In genomic region chr3:88454762-88455587, GRCm38 (mm10) we compare ENCODE assay signal across 8 mouse cellular contexts. TPM values are rescaled to one million over a fixed set of nuclear protein-coding genes. Genes with fewer than 3 reads are reported as not detected.
DNase-seq lines count a peak whose midpoint lies in the region; ATAC-seq and TF ChIP-seq lines count a peak whose summit lies in the region.

No protein-coding gene starts in this region.

- H3K9me3 ChIP-seq in kidney, embryonic 14.5 days (ENCODE audit: control insufficient read depth, low read length): no peaks in the 10 kb centered on the region
- no peaks in the 10 kb centered on the region for H3K9me3 ChIP-seq in G1E (replicated peaks)
- no peaks in the 10 kb centered on the region for H3K9me3 ChIP-seq in liver, embryonic 15.5 days (replicated peaks)
- H3K9me3 ChIP-seq in hindbrain, embryonic 11.5 days (ENCODE audit: control insufficient read depth, low read length): no peaks in the 10 kb centered on the region

- no peak for ATAC-seq in kidney, embryonic 14.5 days (ENCODE audit: low FRiP score, low TSS enrichment)
- ATAC-seq in G1E (ENCODE audit: extremely low read depth, insufficient number of reproducible peaks, low FRiP score, poor library complexity, severe bottlenecking): no peak
- peak; percentile 6 to 24; a peak in 2 of 4 replicates for ATAC-seq in hematopoietic stem cell, adult 5-6 weeks (replicated peaks in 1 of 2; ENCODE audit: insufficient read depth in 1 of 2, low FRiP score in 2 of 2, low TSS enrichment in 1 of 2, low read depth in 1 of 2, poor library complexity in 2 of 2, severe bottlenecking in 2 of 2)
- ATAC-seq in liver, embryonic 15.5 days (ENCODE audit: insufficient read depth): peak; percentile 17
- no peak for ATAC-seq in hindbrain, embryonic 11.5 days (ENCODE audit: low FRiP score)

- no peak overlapping the region for H3K9ac ChIP-seq in kidney, embryonic 14.5 days (ENCODE audit: low read depth, low read length)
- H3K9ac ChIP-seq in liver, embryonic 15.5 days: no peak overlapping the region
- H3K9ac ChIP-seq in hindbrain, embryonic 11.5 days (ENCODE audit: low read depth, low read length): no peak overlapping the region

- no peak overlapping the region for H3K4me2 ChIP-seq in kidney, embryonic 14.5 days (replicated peaks; ENCODE audit: low read depth, low read length)
- H3K4me2 ChIP-seq in liver, embryonic 15.5 days: peak overlapping the region; percentile 53
- no peak overlapping the region for H3K4me2 ChIP-seq in hindbrain, embryonic 11.5 days (replicated peaks; ENCODE audit: low read depth, low read length)

- no peak for TF ChIP-seq CTCF in G1E (IDR thresholded peaks at IDR 0.05; ENCODE audit: low read depth, low read length)

- H3K4me1 ChIP-seq in kidney, embryonic 14.5 days (ENCODE audit: control insufficient read depth, insufficient read depth, low read length): peaks cover 8% of the 10 kb centered on the region
- H3K4me1 ChIP-seq in G1E (ENCODE audit: insufficient read depth, low read depth, low read length): peaks cover 48% of the 10 kb centered on the region
- peaks cover 43% of the 10 kb centered on the region for H3K4me1 ChIP-seq in liver, embryonic 15.5 days (replicated peaks)
- no peaks in the 10 kb centered on the region for H3K4me1 ChIP-seq in hindbrain, embryonic 11.5 days (replicated peaks; ENCODE audit: control insufficient read depth, insufficient read depth, low read length)

- no peaks in the 10 kb centered on the region for H3K36me3 ChIP-seq in kidney, embryonic 14.5 days (ENCODE audit: control insufficient read depth, insufficient read depth, low read length)
- no peaks in the 10 kb centered on the region for H3K36me3 ChIP-seq in G1E (replicated peaks)
- no peaks in the 10 kb centered on the region; the same call in 1 of the 2 replicates for H3K36me3 ChIP-seq in liver, embryonic 15.5 days (replicated peaks)
- H3K36me3 ChIP-seq in hindbrain, embryonic 11.5 days (ENCODE audit: control insufficient read depth, insufficient read depth, low read length): no peaks in the 10 kb centered on the region

- WGBS in kidney, embryonic 14.5 days: 50% methylated on average over 9 of the region's 9 CpGs
- 32% methylated on average over 9 of the region's 9 CpGs for WGBS in liver, embryonic 15.5 days (ENCODE audit: insufficient replicate concordance)
- WGBS in hindbrain, embryonic 11.5 days: 63% methylated on average over 9 of the region's 9 CpGs

- H3K27me3 ChIP-seq in kidney, embryonic 14.5 days (ENCODE audit: control insufficient read depth, insufficient read depth, low read length): no peaks in the 10 kb centered on the region
- peaks cover 81% of the 10 kb centered on the region for H3K27me3 ChIP-seq in G1E (ENCODE audit: insufficient read depth, low read length)
- peaks cover 77% of the 10 kb centered on the region for H3K27me3 ChIP-seq in liver, embryonic 15.5 days
- H3K27me3 ChIP-seq in hindbrain, embryonic 11.5 days (ENCODE audit: control insufficient read depth, insufficient read depth, low read length): peaks cover 2% of the 10 kb centered on the region; the same call in 1 of the 2 replicates

- peak; percentile 76 for DNase-seq in kidney, adult 11 months
- DNase-seq in G1E (ENCODE audit: low spot score): peak; percentile 50
- DNase-seq in embryo, embryonic 11 days: no peak
- DNase-seq in spleen, postnatal 36 days (ENCODE audit: low spot score in 2 of 2): no peak
- DNase-seq in hindbrain, embryonic 11.5 days (ENCODE audit: low spot score): no peak

- no peak overlapping the region for H3K4me3 ChIP-seq in kidney, embryonic 14.5 days (ENCODE audit: low read length)
- H3K4me3 ChIP-seq in G1E (ENCODE audit: low read depth, low read length): peak overlapping the region; percentile 49; the same call in 1 of the 2 replicates
- peak overlapping the region; percentile 38 for H3K4me3 ChIP-seq in liver, embryonic 15.5 days (replicated peaks)
- no peak overlapping the region for H3K4me3 ChIP-seq in hindbrain, embryonic 11.5 days (ENCODE audit: low read depth, low read length)

- H3K27ac ChIP-seq in kidney, embryonic 14.5 days (ENCODE audit: low read depth, low read length): no peak overlapping the region
- H3K27ac ChIP-seq in liver, embryonic 15.5 days (replicated peaks): peak overlapping the region; percentile 70
- no peak overlapping the region for H3K27ac ChIP-seq in hindbrain, embryonic 11.5 days (ENCODE audit: low read depth, low read length)

RNA-seq across cellular contexts. Expression of gene Sema4a, which starts 6.0 kb away (rescaled TPM):
- 5.7 and 10.0 TPM in 2 replicates for polyA plus RNA-seq in kidney, embryonic 14.5 days (2014; fragmentation: Nextera tagmentation; extraction: Ambion mirVana)
- total RNA-seq in G1E (2014; fragmentation: Nextera tagmentation): 1.1 TPM in 1 of 2 replicates, not detected in the other
- 0.23 and 0.66 TPM in 2 replicates for total RNA-seq in G1E (2017)
- 1.3 and 1.7 TPM in 2 replicates for polyA plus RNA-seq in G1E (2012)
- 4.3 and 18.6 TPM in 2 replicates for total RNA-seq in hematopoietic stem cell, adult 5-6 weeks (2017)
- 25.0 and 26.2 TPM in 2 replicates for polyA plus RNA-seq in liver, embryonic 15.5 days (2015; fragmentation: Nextera tagmentation; extraction: Ambion mirVana)
- 5.7 and 7.8 TPM in 2 replicates for polyA plus RNA-seq in hindbrain, embryonic 11.5 days (2014; fragmentation: Nextera tagmentation; extraction: Ambion mirVana)

RNA-seq across cellular contexts. Expression of gene Slc25a44, which starts 30.0 kb away (rescaled TPM):
- polyA plus RNA-seq in kidney, embryonic 14.5 days (2014; fragmentation: Nextera tagmentation; extraction: Ambion mirVana): 13.1 and 19.4 TPM in 2 replicates
- 62.0 and 62.3 TPM in 2 replicates for total RNA-seq in G1E (2014; fragmentation: Nextera tagmentation)
- 50.3 and 50.9 TPM in 2 replicates for total RNA-seq in G1E (2017)
- 17.4 and 23.0 TPM in 2 replicates for polyA plus RNA-seq in G1E (2012)
- 11.5 and 15.6 TPM in 2 replicates for total RNA-seq in hematopoietic stem cell, adult 5-6 weeks (2017)
- polyA plus RNA-seq in liver, embryonic 15.5 days (2015; fragmentation: Nextera tagmentation; extraction: Ambion mirVana): 10.6 and 12.7 TPM in 2 replicates
- 22.1 and 23.7 TPM in 2 replicates for polyA plus RNA-seq in hindbrain, embryonic 11.5 days (2014; fragmentation: Nextera tagmentation; extraction: Ambion mirVana)

RNA-seq across cellular contexts. Expression of gene Pmf1, which starts 44.8 kb away (rescaled TPM):
- polyA plus RNA-seq in kidney, embryonic 14.5 days (2014; fragmentation: Nextera tagmentation; extraction: Ambion mirVana): 169 and 181 TPM in 2 replicates
- total RNA-seq in G1E (2014; fragmentation: Nextera tagmentation): 273 and 301 TPM in 2 replicates
- 110 and 117 TPM in 2 replicates for total RNA-seq in G1E (2017)
- 254 and 283 TPM in 2 replicates for polyA plus RNA-seq in G1E (2012)
- total RNA-seq in hematopoietic stem cell, adult 5-6 weeks (2017): 60.8 and 97.2 TPM in 2 replicates
- polyA plus RNA-seq in liver, embryonic 15.5 days (2015; fragmentation: Nextera tagmentation; extraction: Ambion mirVana): 77.7 and 83.2 TPM in 2 replicates
- polyA plus RNA-seq in hindbrain, embryonic 11.5 days (2014; fragmentation: Nextera tagmentation; extraction: Ambion mirVana): 108 and 109 TPM in 2 replicates

RNA-seq across cellular contexts. Expression of gene Lmna, which starts 54.8 kb away (rescaled TPM):
- polyA plus RNA-seq in kidney, embryonic 14.5 days (2014; fragmentation: Nextera tagmentation; extraction: Ambion mirVana): 41.6 and 55.7 TPM in 2 replicates
- total RNA-seq in G1E (2014; fragmentation: Nextera tagmentation) (69.3 and 72.1 TPM in 2 replicates), G1E (2017) (96.4 and 98.2 TPM in 2 replicates)
- 336 and 381 TPM in 2 replicates for polyA plus RNA-seq in G1E (2012)
- 7.1 and 21.5 TPM in 2 replicates for total RNA-seq in hematopoietic stem cell, adult 5-6 weeks (2017)
- polyA plus RNA-seq in liver, embryonic 15.5 days (2015; fragmentation: Nextera tagmentation; extraction: Ambion mirVana): 133 and 142 TPM in 2 replicates
- 22.5 and 22.8 TPM in 2 replicates for polyA plus RNA-seq in hindbrain, embryonic 11.5 days (2014; fragmentation: Nextera tagmentation; extraction: Ambion mirVana)

Comparison
In these comparisons a context has a peak if more than half of its experiments do, and no peak if none do; other contexts are left out.
1. DNase-seq: peak in kidney, adult 11 months (single experiment) and G1E (single experiment); none in embryo, embryonic 11 days (single experiment), spleen, postnatal 36 days (0 of 2) and hindbrain, embryonic 11.5 days (single experiment).
2. ATAC-seq: peak in hematopoietic stem cell, adult 5-6 weeks (2 of 2) and liver, embryonic 15.5 days (single experiment); none in kidney, embryonic 14.5 days (single experiment), G1E (single experiment) and hindbrain, embryonic 11.5 days (single experiment).
3. H3K4me3 ChIP-seq: peak in G1E (single experiment) and liver, embryonic 15.5 days (single experiment); none in kidney, embryonic 14.5 days (single experiment) and hindbrain, embryonic 11.5 days (single experiment).